Mouse (Mus musculus): Measurements from ENCODE around the gene Tymp. TPM values are rescaled to one million over a fixed set of nuclear protein-coding genes. Genes with fewer than 3 reads are reported as not detected.

Tymp gene
- 1.5 and 1.6 TPM in 2 replicates for polyA plus RNA-seq (2015; fragmentation: Nextera tagmentation; extraction: Ambion mirVana)

DNA sequence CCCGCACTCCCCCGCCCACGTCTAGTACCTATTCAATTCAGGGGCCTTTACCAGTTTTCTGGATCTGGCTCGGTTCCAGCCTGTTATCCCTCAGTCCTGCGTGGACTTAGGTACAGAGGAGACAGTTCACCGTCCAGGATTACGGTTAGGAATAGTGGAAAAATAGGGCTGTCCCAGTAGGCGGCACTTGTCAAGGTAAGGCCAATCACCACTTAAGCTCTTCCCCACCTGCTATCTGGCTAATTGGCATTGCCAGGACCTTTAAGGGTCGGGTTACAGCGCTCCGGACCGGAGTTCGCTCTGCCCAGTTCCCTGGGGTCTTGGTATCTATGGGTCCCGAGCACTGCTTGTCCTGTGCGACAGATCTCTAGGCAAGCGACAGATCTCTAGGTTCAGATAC, at the start of gene Tymp:
Gene Tymp (minus strand): TSS at position 83 of the 400 bp plus-strand sequence.
- Histone ChIP-seq H3K4me1 (replicated peaks; ENCODE audit: control insufficient read depth, insufficient read depth, low read length) (peaks cover 27% of the 10 kb centered on the region), H3K36me3 (ENCODE audit: control insufficient read depth, insufficient read depth, low read length) (peaks cover 5% of the 10 kb centered on the region), H3K27ac (ENCODE audit: low read length) (no peak within 1 kb of the TSS), H3K27me3 (ENCODE audit: control insufficient read depth, insufficient read depth, low read depth, low read length) (peaks cover 41% of the 10 kb centered on the region), H3K9ac (ENCODE audit: low read length) (no peak within 1 kb of the TSS), H3K4me2 (ENCODE audit: low read depth, low read length) (no peak within 1 kb of the TSS), H3K9me3 (ENCODE audit: control insufficient read depth, low read length) (no peaks in the 10 kb centered on the region), H3K4me3 (ENCODE audit: low read length) (no peak within 1 kb of the TSS; the same call in 1 of the 2 replicates)
- 26% methylated on average over 16 of the region's 16 CpGs for WGBS
- no peak for ATAC-seq (ENCODE audit: low read depth)

DNA sequence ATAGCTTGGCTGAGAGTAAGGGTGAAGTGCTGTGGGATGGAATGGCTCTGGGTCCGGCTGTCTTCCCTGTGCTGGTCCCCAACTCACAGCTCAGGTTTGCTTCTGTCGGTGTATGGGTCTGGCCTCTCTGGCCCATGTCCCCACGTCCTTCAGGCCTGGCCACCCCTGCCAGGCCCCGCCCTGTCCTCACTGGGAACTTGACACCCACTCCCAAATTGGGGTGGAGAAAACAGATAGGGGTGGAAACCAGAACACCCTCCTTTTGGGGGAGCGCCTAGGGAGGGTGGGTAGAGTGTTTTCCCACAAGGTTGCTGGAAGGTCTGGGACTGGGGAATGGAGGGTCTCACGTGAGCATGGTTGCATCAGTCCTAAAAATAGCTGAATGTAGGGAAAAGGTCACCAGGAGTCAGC, 48.9 kb upstream of the Tymp start, which contains the start of gene Cpt1b:
Gene Cpt1b (minus strand): TSS at position 153 of the 411 bp plus-strand sequence.
- no peak within 1 kb of the TSS for H3K9ac ChIP-seq (ENCODE audit: low read length)

DNA sequence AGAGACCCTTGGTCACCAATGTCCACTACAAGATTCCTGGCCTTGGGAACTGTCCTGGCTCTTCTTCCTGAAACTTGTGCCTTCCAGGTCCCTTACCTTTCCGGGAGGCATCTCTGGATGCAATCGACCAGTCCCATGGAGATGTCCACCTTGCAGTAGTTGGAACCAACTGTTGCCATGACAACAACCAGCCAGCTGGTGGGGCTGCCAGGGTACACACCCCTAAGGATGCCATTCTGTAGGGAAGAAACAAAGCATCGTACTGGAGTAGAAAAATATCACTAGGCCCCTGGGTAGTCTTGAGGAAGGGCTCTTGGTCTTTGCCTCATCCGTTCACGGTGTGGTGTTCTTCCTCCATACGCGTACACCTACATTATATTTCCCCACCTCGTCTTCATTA, 47.8 kb upstream of the Tymp start:
- 84% methylated on average over 8 of the region's 8 CpGs for WGBS
- H3K36me3 ChIP-seq (ENCODE audit: control insufficient read depth, insufficient read depth, low read length), result peaks cover 5% of the 10 kb centered on the region
- no peak overlapping the region for H3K4me3 ChIP-seq (ENCODE audit: low read length)
- no peak overlapping the region for H3K4me2 ChIP-seq (ENCODE audit: low read depth, low read length)
- H3K27me3 ChIP-seq (ENCODE audit: control insufficient read depth, insufficient read depth, low read depth, low read length), result no peaks in the 10 kb centered on the region
- no peak for ATAC-seq (ENCODE audit: low read depth)
- no peak overlapping the region for H3K27ac ChIP-seq (ENCODE audit: low read length)
- H3K4me1 ChIP-seq (replicated peaks; ENCODE audit: control insufficient read depth, insufficient read depth, low read length), result peaks cover 4% of the 10 kb centered on the region; the same call in 1 of the 2 replicates
- no peaks in the 10 kb centered on the region for H3K9me3 ChIP-seq (ENCODE audit: control insufficient read depth, low read length)
- no peak overlapping the region for H3K9ac ChIP-seq (ENCODE audit: low read length)

More for the DNA sequence above, 48.9 kb upstream of the Tymp start, which contains the start of gene Cpt1b:
- Histone ChIP-seq H3K36me3 (ENCODE audit: control insufficient read depth, insufficient read depth, low read length) (peaks cover 5% of the 10 kb centered on the region), H3K9me3 (ENCODE audit: control insufficient read depth, low read length) (no peaks in the 10 kb centered on the region), H3K27me3 (ENCODE audit: control insufficient read depth, insufficient read depth, low read depth, low read length) (no peaks in the 10 kb centered on the region), H3K4me1 (replicated peaks; ENCODE audit: control insufficient read depth, insufficient read depth, low read length) (peaks cover 8% of the 10 kb centered on the region; the same call in 1 of the 2 replicates), H3K4me2 (ENCODE audit: low read depth, low read length) (no peak within 1 kb of the TSS), H3K27ac (ENCODE audit: low read length) (no peak within 1 kb of the TSS), H3K4me3 (ENCODE audit: low read length) (no peak within 1 kb of the TSS)
- 39% methylated on average over 6 of the region's 6 CpGs for WGBS
- no peak for ATAC-seq (ENCODE audit: low read depth)

DNA sequence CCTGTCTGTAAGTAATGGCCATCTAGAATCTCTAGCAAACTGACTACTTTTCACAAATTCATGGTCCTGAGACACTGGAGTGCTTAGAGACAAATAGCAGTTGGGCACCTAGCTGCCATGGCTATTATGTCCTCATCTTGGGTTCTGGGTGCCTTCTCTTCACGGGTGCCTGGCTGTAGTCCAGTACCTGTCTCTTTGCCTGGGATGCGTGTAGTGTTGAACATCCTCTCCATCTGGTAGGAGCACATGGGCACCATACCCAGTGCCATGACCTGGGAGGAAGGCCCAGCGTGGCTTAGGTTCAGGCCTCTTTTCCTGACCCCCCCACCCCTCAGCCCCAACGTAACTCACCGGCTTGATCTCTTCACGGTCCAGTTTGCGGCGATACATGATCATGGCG, 45.1 kb upstream of the Tymp start:
- Histone ChIP-seq H3K4me2 (ENCODE audit: low read depth, low read length) (no peak overlapping the region), H3K9ac (ENCODE audit: low read length) (no peak overlapping the region), H3K27me3 (ENCODE audit: control insufficient read depth, insufficient read depth, low read depth, low read length) (no peaks in the 10 kb centered on the region), H3K4me1 (replicated peaks; ENCODE audit: control insufficient read depth, insufficient read depth, low read length) (no peaks in the 10 kb centered on the region; the same call in 1 of the 2 replicates), H3K36me3 (ENCODE audit: control insufficient read depth, insufficient read depth, low read length) (peaks cover 3% of the 10 kb centered on the region; the same call in 1 of the 2 replicates), H3K9me3 (ENCODE audit: control insufficient read depth, low read length) (no peaks in the 10 kb centered on the region), H3K27ac (ENCODE audit: low read length) (no peak overlapping the region), H3K4me3 (ENCODE audit: low read length) (no peak overlapping the region)
- WGBS, result 88% methylated on average over 9 of the region's 9 CpGs
- no peak for ATAC-seq (ENCODE audit: low read depth)

DNA sequence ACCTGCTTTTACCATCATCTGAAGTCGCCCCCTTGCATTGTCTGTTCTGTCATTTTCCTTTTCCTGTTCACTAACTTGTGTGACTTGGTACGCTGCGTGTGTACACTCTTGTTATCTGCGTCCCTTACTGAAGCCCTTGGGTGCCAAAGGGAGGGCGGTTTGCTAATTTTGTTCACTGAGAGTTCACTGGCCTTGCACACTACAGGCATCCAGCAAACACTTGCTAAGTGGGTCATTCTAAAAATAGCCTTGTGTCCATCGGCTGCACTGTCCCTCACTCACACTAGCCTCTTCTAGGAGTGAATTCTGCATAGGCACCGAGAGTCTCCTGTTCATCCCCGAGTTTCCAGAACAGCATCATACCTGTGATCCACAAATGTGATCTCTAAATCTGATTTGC, 38.4 kb upstream of the Tymp start:
- no peak overlapping the region for H3K4me3 ChIP-seq (ENCODE audit: low read length)
- no peak for ATAC-seq (ENCODE audit: low read depth)
- no peak overlapping the region for H3K4me2 ChIP-seq (ENCODE audit: low read depth, low read length)
- H3K9me3 ChIP-seq (ENCODE audit: control insufficient read depth, low read length), result no peaks in the 10 kb centered on the region; the same call in 1 of the 2 replicates
- no peak overlapping the region for H3K27ac ChIP-seq (ENCODE audit: low read length)
- H3K9ac ChIP-seq (ENCODE audit: low read length), result no peak overlapping the region
- H3K27me3 ChIP-seq (ENCODE audit: control insufficient read depth, insufficient read depth, low read depth, low read length), result no peaks in the 10 kb centered on the region
- no peaks in the 10 kb centered on the region; the same call in 1 of the 2 replicates for H3K36me3 ChIP-seq (ENCODE audit: control insufficient read depth, insufficient read depth, low read length)
- H3K4me1 ChIP-seq (replicated peaks; ENCODE audit: control insufficient read depth, insufficient read depth, low read length), result no peaks in the 10 kb centered on the region
- 78% methylated on average over 8 of the region's 8 CpGs for WGBS

DNA sequence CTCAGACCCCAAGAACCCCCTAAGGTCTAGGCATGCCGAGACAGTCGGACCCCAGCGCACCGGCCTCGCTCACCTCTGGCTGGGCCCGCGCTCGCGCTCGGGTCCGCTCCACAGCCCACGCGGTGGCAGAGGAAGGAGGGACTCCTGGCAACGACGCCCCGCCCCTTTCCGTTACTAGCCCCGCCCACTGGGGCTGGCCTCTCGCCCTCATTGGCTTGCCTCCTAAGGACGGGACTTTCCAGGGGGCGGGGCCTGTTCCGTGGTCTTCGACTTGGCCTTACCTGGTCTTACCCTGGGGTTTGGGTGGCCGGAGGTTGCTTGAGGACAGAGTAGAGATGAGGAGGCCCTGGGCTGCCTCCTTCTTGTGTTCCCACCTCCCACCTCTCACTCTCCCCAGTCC, 33.3 kb upstream of the Tymp start, which contains the start of gene Syce3:
Gene Syce3 (minus strand): TSS at position 386 of the 400 bp plus-strand sequence.
- H3K27me3 ChIP-seq (ENCODE audit: control insufficient read depth, insufficient read depth, low read depth, low read length), result no peaks in the 10 kb centered on the region
- 67% methylated on average over 11 of the region's 24 CpGs for WGBS
- no peak within 1 kb of the TSS for H3K4me3 ChIP-seq (ENCODE audit: low read length)
- no peak within 1 kb of the TSS for H3K9ac ChIP-seq (ENCODE audit: low read length)
- H3K36me3 ChIP-seq (ENCODE audit: control insufficient read depth, insufficient read depth, low read length), result no peaks in the 10 kb centered on the region
- ATAC-seq (ENCODE audit: low read depth), result no peak
- H3K9me3 ChIP-seq (ENCODE audit: control insufficient read depth, low read length), result peaks cover 2% of the 10 kb centered on the region; the same call in 1 of the 2 replicates
- no peak within 1 kb of the TSS for H3K4me2 ChIP-seq (ENCODE audit: low read depth, low read length)
- H3K27ac ChIP-seq (ENCODE audit: low read length), result no peak within 1 kb of the TSS
- no peaks in the 10 kb centered on the region for H3K4me1 ChIP-seq (replicated peaks; ENCODE audit: control insufficient read depth, insufficient read depth, low read length)

DNA sequence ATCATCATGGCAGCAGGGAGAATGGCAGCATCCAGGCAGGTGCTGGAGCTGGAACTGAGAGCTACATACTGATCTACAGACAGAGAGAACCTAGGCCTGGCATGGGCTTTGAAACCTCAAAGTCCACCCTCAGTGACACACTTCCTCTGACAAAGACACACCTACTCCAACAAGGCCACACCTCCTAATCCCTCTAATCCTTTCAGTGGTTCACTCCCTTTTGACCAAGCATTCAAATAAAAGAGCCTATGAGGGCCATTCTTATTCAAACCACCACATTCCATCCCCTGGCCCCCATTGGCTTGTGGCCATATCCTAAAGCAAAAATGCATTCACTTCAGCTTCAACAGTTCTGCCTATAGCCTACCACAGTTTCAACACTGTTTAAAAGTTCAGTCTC, 29.9 kb upstream of the Tymp start:
- Histone ChIP-seq H3K27me3 (ENCODE audit: control insufficient read depth, insufficient read depth, low read depth, low read length) (no peaks in the 10 kb centered on the region), H3K36me3 (ENCODE audit: control insufficient read depth, insufficient read depth, low read length) (no peaks in the 10 kb centered on the region), H3K9me3 (ENCODE audit: control insufficient read depth, low read length) (peaks cover 2% of the 10 kb centered on the region; the same call in 1 of the 2 replicates), H3K4me2 (ENCODE audit: low read depth, low read length) (no peak overlapping the region), H3K4me1 (replicated peaks; ENCODE audit: control insufficient read depth, insufficient read depth, low read length) (no peaks in the 10 kb centered on the region), H3K27ac (ENCODE audit: low read length) (no peak overlapping the region), H3K4me3 (ENCODE audit: low read length) (no peak overlapping the region), H3K9ac (ENCODE audit: low read length) (no peak overlapping the region)
- no peak for ATAC-seq (ENCODE audit: low read depth)

DNA sequence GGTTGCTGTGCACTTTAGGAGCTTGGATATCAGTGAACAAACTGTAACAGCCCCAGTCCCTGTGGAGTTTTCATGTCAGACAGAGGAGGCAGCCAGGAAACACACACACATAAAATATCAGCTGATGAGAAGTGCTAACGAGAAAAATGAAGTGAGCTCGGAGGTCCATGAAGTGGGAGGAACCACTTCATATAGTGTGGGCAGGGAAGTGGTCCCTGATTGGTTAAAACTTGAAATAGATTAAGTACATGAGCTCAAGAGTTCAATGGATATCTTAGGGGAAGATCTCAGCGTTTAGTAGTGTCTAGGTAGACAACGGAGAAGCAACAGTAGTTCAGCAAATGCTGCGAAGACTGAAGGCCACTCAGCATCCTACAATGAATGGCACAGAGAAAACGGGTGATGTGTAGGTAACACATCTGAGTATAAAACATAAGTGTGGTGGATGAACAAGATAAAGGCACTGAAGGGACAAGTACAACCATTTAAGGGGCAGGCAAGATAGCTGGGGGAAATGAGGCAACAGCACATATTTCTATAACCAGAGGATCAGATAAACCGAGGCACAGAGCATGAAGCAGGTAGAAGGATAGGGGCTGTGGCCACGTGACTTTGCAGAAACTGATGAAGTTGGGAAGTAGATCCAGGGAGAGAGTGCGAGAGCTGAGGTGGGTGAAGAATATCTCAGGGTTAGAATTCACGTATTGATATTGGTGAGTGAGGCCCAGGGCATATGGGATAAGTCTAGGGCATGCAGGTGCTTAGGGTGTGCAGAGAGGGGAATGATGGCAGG, 28.2 kb upstream of the Tymp start:
- Histone ChIP-seq H3K4me2 (ENCODE audit: low read depth, low read length) (no peak overlapping the region), H3K9ac (ENCODE audit: low read length) (no peak overlapping the region), H3K36me3 (ENCODE audit: control insufficient read depth, insufficient read depth, low read length) (no peaks in the 10 kb centered on the region), H3K27ac (ENCODE audit: low read length) (no peak overlapping the region), H3K9me3 (ENCODE audit: control insufficient read depth, low read length) (no peaks in the 10 kb centered on the region), H3K4me1 (replicated peaks; ENCODE audit: control insufficient read depth, insufficient read depth, low read length) (no peaks in the 10 kb centered on the region), H3K27me3 (ENCODE audit: control insufficient read depth, insufficient read depth, low read depth, low read length) (no peaks in the 10 kb centered on the region), H3K4me3 (ENCODE audit: low read length) (no peak overlapping the region)
- 66% methylated on average over 10 of the region's 10 CpGs for WGBS
- no peak for ATAC-seq (ENCODE audit: low read depth)

DNA sequence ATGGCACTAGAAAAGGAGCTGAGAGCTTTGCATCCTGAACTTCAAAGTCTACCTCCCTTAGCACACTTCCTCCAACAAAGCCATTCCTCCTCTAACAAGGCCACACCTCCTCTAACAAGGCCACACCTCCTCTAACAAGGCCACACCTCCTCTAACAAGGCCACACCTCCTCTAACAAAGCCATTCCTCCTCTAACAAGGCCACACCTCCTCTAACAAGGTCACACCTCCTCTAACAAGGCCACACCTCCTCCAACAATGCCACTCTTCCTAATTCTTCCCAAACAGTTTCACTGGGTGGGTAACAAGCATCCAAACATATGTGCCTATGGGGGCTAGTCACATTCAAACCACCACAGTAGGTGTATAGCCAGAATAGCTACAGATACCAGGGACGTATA, 25.6 kb upstream of the Tymp start:
- no peaks in the 10 kb centered on the region for H3K36me3 ChIP-seq (ENCODE audit: control insufficient read depth, insufficient read depth, low read length)
- no peaks in the 10 kb centered on the region for H3K4me1 ChIP-seq (replicated peaks; ENCODE audit: control insufficient read depth, insufficient read depth, low read length)
- WGBS, result 83% methylated on average over 1 of the region's 1 CpGs
- no peak overlapping the region for H3K27ac ChIP-seq (ENCODE audit: low read length)
- no peak overlapping the region for H3K4me2 ChIP-seq (ENCODE audit: low read depth, low read length)
- no peak overlapping the region for H3K9ac ChIP-seq (ENCODE audit: low read length)
- ATAC-seq (ENCODE audit: low read depth), result no peak
- no peak overlapping the region for H3K4me3 ChIP-seq (ENCODE audit: low read length)
- no peaks in the 10 kb centered on the region for H3K9me3 ChIP-seq (ENCODE audit: control insufficient read depth, low read length)
- no peaks in the 10 kb centered on the region for H3K27me3 ChIP-seq (ENCODE audit: control insufficient read depth, insufficient read depth, low read depth, low read length)
